Mouse (Mus musculus) adrenal gland, adult 2 months (tissue): Measurements from ENCODE around the gene BC004004. TPM values are rescaled to one million over a fixed set of nuclear protein-coding genes. Genes with fewer than 3 reads are reported as not detected.
"Not testable (repeated sequence)": the region's sequence is repeated elsewhere in the genome, so short reads cannot be mapped to it uniquely, and the experiment has no call there.

Source experiments
- DNase-seq: peaks from one replicate; pipeline ENCODE4 v3.0.0; 2021
- polyA plus RNA-seq: library from polyadenylated mRNA; depleted of rRNA; stranded (reverse); fragments of >200 nt; gene quantifications from 2 replicates; pipeline ENCODE4 v1.2.3, GENCODE M21; 2012
- total RNA-seq, 2 experiments: library from RNA; stranded (reverse); gene quantifications; 2 replicates each; pipeline ENCODE4 v1.2.3; 2021

Gene BC004004
- total and polyA plus RNA-seq, 3 experiments = 54.1 to 151 (median 146) TPM

- DNase-seq = no peak
These were observed 8.1 kb upstream of the BC004004 start for GRCm38 (mm10) chr17:29260501-29260900.

GRCm38 (mm10) chr17:29261603-29262258, 6.9 kb upstream of the BC004004 start:
- no peak for DNase-seq

- DNase-seq = no peak
These were observed 6.3 kb upstream of the BC004004 start for GRCm38 (mm10) chr17:29262259-29262649.

- DNase-seq = no peak
These were observed 5.2 kb upstream of the BC004004 start for GRCm38 (mm10) chr17:29263417-29263816.

DNA sequence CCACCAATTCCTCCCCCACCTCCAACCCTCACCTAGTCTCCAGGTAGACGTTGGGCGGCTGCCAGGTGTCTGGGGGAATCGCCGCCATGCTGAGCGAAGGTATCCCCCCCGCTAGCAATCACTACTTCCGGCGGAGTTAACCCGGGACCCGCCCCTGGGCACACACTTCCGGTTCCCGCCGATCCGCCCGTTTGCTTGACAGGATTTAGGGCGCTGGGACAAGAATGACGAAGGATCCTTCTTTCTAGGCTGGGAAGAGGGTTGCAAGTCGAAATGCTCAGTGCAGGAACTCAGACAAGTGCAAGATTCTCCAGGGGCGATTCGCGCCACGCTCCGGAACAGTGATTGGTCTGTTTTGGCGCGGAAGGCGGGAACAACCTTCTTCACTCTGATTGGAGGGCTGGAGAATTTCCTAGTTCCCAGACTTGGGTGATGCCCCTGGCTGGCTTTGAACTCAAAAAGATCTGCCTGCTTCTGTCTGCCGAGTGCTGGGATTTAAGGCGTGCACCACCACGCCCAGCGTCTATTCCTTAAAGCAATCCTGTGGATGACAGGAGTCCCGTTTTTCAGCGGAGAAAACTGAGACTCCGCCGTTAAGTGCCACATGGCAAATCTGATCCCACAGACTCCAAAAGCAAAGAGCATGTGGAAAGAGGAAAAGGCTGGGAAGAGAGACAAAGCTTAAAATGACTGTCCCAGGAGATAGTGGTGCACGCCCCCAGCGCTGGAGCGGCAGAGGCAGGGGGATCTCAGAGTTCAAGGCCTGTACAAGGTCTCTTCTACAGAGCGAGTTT, 4.6 kb upstream of the BC004004 start, which contains the start of gene Ppil1:
Gene Ppil1 (minus strand): TSS at position 347 of the 794 bp plus-strand sequence.
- peak; percentile 88 for DNase-seq

DNA sequence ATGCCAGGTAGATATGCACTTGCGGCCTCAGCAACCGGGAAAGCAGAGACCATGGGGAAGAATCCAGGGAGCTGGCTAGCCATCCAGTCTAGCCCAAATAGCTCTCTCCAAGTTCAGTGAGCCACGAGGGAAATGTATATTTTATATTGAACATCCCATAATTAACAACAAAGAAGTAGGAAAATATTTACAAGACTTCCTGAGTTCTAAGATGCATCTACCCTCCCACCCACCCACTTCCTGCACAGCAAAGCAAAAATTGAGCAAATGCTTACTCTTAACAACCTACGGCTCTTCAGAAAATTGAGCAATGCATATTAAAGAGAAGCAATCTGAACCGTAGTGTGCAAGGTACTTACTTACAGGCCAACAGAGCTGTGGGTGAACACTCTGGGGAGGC, 3.8 kb upstream of the BC004004 start:
- DNase-seq = no peak

DNA sequence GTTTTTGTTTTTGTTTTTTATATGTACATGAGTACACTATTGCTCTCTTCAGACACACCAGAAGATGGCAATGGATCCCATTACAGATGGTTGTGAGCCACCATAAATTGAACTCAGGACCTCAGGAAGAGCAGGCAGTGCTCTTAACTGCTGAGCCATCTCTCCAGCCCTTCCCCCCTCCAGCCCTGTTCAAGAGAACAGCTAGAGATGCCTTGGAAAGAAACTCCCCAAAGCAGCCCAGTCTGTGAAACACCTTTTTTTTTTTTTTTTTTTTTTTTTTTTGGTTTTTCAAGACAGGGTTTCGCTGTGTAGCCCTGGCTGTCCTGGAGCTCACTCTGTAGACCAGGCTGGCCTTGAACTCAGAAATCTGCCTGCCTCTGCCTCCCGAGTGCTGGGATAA, 1.5 kb upstream of the BC004004 start:
- not testable (repeated sequence) for DNase-seq

- DNase-seq = no peak
These were observed 482 bp upstream of the BC004004 start for GRCm38 (mm10) chr17:29267931-29268681.

DNA sequence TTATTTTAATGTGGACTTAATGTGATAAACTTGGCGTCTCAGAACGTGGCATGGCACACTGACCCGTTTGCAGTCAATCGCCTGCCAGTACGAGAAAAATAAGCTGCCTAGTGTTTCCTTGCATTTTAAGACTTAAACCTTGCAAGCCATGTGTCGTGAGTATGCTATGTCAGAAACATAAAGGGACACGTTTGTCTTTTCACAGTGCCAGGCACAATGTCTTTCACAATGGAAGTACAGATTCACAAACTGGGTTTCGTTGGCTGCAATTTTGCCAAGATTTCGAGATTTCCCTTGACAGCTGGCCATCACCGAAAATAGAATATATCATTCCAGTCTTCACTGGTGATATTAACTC, 740 bp downstream of the BC004004 start:
- DNase-seq = no peak

- DNase-seq = no peak
These were observed 1.6 kb downstream of the BC004004 start for GRCm38 (mm10) chr17:29270148-29270698.

- DNase-seq = no peak
These were observed 4.6 kb downstream of the BC004004 start for GRCm38 (mm10) chr17:29273156-29273555.

GRCm38 (mm10) chr17:29273889-29274288, 5.3 kb downstream of the BC004004 start:
- DNase-seq = peak; percentile 53

DNA sequence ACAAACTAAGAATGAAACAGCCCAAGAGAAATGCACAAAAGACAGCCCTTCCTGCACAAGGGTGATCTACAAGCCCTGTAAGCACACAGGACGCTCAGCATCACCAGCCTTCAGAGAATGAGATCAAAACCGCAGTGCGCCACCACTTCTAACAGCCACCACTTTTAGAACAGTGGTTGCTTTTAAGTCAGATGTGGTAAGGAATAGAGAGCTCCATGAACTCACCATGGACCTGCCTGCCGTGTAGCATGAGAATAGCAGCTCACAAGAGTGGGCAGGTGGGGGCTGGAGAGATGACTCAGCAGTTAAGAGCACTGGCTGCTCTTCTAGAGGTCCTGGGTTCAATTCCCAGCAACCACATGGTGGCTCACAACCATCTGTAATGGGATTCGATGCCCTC, 11.8 kb downstream of the BC004004 start:
- DNase-seq = no peak

DNA sequence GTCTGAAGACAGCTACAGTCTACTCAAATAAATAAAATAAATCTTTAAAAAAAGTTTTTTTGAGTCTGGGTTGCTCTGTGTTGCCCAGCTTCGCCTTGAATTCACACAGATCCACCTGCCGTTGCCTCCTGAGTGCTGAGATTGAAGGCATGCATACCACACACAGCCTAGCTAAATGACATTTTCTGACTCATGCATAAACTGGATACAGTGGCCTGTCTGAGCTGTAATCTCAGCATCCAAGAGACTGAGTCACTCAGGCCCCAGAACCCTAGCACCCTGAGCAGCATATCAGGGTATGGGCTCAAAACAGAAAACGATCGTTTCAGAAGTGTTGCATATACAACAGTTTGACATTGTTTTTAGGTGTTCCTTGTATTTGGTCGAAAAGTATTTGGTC, 13.0 kb downstream of the BC004004 start:
- DNase-seq = no peak

DNA sequence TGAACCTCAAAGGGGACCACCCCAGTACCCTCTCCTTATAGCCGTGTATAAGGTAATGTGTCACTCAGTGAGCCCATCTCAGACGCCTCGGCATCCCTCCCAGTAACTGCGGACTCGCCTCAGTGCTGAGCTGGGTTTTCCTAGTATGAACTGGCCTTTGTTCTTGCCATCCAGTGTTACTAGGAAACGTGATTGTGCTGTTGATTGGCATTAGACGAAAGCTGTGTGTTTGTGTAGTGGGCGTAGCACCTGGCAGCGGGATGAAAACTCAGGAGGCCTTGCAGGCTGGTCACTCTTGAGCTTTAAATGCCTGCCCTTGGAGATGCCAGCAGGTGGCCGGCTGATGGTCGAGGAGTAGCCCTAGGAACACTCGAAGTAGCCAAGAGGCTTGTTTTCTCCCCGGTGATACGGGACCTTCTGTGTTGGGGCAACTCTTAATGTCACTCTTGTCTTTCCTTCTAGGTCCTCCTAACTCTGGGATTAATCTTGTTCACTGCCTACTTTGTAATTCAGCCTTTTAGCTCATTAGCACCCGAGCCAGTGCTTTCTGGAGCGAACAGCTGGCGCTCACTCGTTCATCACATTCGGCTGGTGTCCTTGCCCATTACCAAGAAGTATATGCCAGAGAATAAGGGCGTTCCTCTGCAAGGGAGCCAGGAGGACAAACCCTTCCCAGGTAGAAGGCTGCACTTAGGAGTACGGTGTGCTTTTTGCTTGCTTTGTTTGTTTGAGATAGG, 13.8 kb downstream of the BC004004 start:
- DNase-seq = no peak

DNA sequence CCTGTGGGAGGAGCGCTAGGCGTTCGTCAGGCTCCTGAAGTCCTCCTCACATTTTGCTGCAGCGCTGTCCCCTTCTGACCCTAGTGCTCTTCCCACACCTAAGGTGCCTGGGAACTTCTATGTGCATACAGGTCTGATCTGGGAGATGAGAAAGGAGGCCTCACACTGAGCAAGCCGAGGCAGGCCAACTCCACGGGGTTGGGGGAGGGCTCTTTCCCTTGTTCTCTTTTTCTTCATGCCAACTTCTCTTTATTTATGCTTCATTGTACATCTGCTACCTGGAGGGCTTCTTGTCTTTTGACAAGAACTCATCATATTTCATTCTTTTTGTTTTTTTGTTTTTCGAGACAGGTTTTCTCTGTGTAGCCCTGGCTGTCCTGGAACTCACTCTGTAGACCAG, 23.2 kb downstream of the BC004004 start:
- no peak for DNase-seq

DNA sequence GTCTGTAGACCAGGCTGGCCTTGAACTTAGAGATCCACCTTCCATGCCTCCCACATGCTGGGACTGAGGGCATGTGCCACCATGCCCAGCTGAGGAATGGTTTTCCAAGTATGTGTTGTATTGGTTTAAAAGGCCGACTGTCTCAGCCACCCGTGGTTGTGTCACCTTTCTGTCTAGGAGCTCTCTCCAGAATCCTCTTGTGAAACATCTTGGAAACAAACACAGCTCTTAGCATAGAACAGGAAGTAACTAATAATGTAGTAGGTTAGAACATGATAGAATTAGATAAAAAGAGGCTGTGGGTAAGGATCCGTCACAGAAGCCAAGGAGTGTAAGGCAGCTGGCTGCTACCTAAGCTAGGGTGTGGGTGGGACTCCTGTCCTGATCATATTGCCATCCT, 24.4 kb downstream of the BC004004 start:
- DNase-seq = no peak

DNA sequence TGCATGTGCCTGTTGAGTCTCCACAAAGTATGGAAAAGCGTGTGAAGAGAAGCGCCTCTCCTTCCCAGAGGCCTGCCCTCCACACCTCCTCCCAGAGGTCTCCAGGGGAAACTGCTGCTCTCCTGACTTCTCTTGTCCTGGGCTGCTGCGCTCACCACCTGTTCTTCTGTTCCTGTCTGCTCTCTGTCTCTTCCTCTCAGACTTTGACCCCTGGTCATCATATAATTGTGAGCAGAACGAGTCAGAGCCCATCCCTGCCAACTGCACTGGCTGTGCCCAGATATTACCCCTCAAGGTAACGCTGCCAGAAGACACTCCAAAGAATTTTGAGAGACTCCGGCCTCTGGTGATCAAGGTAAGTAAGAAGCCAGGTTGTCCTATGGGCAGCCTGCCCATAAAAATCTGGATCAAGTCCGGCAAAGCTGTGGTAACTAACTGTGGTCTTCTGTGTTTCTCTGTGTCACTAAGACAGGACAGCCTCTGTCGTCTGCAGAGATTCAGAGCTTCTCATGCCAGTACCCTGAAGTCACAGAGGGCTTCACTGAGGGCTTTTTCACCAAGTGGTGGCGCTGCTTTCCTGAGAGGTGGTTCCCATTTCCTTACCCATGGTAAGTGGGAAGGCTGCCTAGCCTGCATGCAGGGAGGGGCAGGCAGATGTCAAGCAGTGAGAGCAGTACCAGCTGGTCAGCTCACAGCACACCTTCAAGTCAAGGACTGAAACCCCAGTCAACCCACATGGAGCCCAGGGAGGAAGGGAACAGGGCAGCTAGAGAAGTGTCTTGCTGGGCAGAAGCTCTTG, 25.4 kb downstream of the BC004004 start:
- no peak for DNase-seq

GRCm38 (mm10) chr17:29295835-29296234, 27.2 kb downstream of the BC004004 start:
- no peak for DNase-seq

GRCm38 (mm10) chr17:29297321-29297720, 28.7 kb downstream of the BC004004 start:
- DNase-seq = no peak

GRCm38 (mm10) chr17:29297813-29298212, 29.2 kb downstream of the BC004004 start:
- DNase-seq = no peak
